Mouse (Mus musculus): ENCODE data around the gene 9330161L09Rik. TPM values are rescaled to one million over a fixed set of nuclear protein-coding genes. Genes with fewer than 3 reads are reported as not detected.

Gene 9330161L09Rik
- total RNA-seq, 2 experiments from 2014 or later = 2.1 to 2.8 TPM

- intact Hi-C loops (cut with DNase I) = no loop called here
- peak; percentile 68 to 73 for DNase-seq (ENCODE audit: low spot score in 2 of 2)
Measured at GRCm38 (mm10) chr12:103391098-103391497, 16.5 kb downstream of the 9330161L09Rik start.

- intact Hi-C loops (cut with DNase I) = no loop called here
Measured at GRCm38 (mm10) chr12:103389982-103390381, 17.6 kb downstream of the 9330161L09Rik start.

GRCm38 (mm10) chr12:103389348-103389727 is 18.3 kb downstream of the 9330161L09Rik start:
- intact Hi-C loops (cut with DNase I) = no loop called here

More at GRCm38 (mm10) chr12:103389982-103390381, 17.6 kb downstream of the 9330161L09Rik start:
- DNase-seq (ENCODE audit: low spot score in 2 of 2) = no peak

GRCm38 (mm10) chr12:103388505-103389347 is 18.9 kb downstream of the 9330161L09Rik start, which contains the start of gene Otub2:
TSS of gene Otub2 (plus strand) at chr12:103388682.
- intact Hi-C loops (cut with DNase I) = no loop called here
- peak; percentile 98 for DNase-seq (ENCODE audit: low spot score in 2 of 2)

More at GRCm38 (mm10) chr12:103389348-103389727, 18.3 kb downstream of the 9330161L09Rik start:
- no peak for DNase-seq (ENCODE audit: low spot score in 2 of 2)

- intact Hi-C loops (cut with DNase I) = no loop called here
- DNase-seq (ENCODE audit: low spot score in 2 of 2) = no peak
Measured at GRCm38 (mm10) chr12:103380226-103380625, 27.4 kb downstream of the 9330161L09Rik start.

- intact Hi-C loops (cut with DNase I) = no loop called here
- DNase-seq (ENCODE audit: low spot score in 2 of 2) = peak; percentile 60 to 67
Measured at GRCm38 (mm10) chr12:103376774-103377173, 30.8 kb downstream of the 9330161L09Rik start.

- intact Hi-C loops (cut with DNase I) = no loop called here
- peak; percentile 68 to 80 for DNase-seq (ENCODE audit: low spot score in 2 of 2)
Measured at GRCm38 (mm10) chr12:103376124-103376523, 31.5 kb downstream of the 9330161L09Rik start.

GRCm38 (mm10) chr12:103373530-103374236 is 33.9 kb downstream of the 9330161L09Rik start:
- intact Hi-C loops (cut with DNase I) = no loop called here
- DNase-seq (ENCODE audit: low spot score in 2 of 2) = no peak

- intact Hi-C loops (cut with DNase I) = no loop called here
- peak; percentile 51 to 52 for DNase-seq (ENCODE audit: low spot score in 2 of 2)
Measured at GRCm38 (mm10) chr12:103371711-103372110, 35.9 kb downstream of the 9330161L09Rik start.

- no peak for DNase-seq (ENCODE audit: low spot score in 2 of 2)
- intact Hi-C loops (cut with DNase I) = no loop called here
Measured at GRCm38 (mm10) chr12:103370861-103371260, 36.8 kb downstream of the 9330161L09Rik start.

GRCm38 (mm10) chr12:103368777-103369176 is 38.8 kb downstream of the 9330161L09Rik start:
- DNase-seq (ENCODE audit: low spot score in 2 of 2) = no peak
- intact Hi-C loops (cut with DNase I) = no loop called here

GRCm38 (mm10) chr12:103368326-103368669 is 39.3 kb downstream of the 9330161L09Rik start:
- DNase-seq (ENCODE audit: low spot score in 2 of 2) = no peak
- intact Hi-C loops (cut with DNase I) = no loop called here

GRCm38 (mm10) chr12:103367620-103368325 is 39.8 kb downstream of the 9330161L09Rik start:
- intact Hi-C loops (cut with DNase I) = no loop called here
- peak; percentile 58 to 74 for DNase-seq (ENCODE audit: low spot score in 2 of 2)

- intact Hi-C loops (cut with DNase I) = no loop called here
Measured at GRCm38 (mm10) chr12:103367171-103367570, 40.4 kb downstream of the 9330161L09Rik start.

GRCm38 (mm10) chr12:103362336-103362735 is 45.3 kb downstream of the 9330161L09Rik start:
- intact Hi-C loops (cut with DNase I) = no loop called here
- DNase-seq (ENCODE audit: low spot score in 2 of 2) = no peak

More at GRCm38 (mm10) chr12:103367171-103367570, 40.4 kb downstream of the 9330161L09Rik start:
- DNase-seq (ENCODE audit: low spot score in 2 of 2) = no peak

- DNase-seq (ENCODE audit: low spot score in 2 of 2) = no peak
Measured at GRCm38 (mm10) chr12:103361539-103362307, 45.9 kb downstream of the 9330161L09Rik start.

GRCm38 (mm10) chr12:103360812-103361211 is 46.8 kb downstream of the 9330161L09Rik start:
- no peak for DNase-seq (ENCODE audit: low spot score in 2 of 2)
- intact Hi-C loops (cut with DNase I) = no loop called here

More at GRCm38 (mm10) chr12:103361539-103362307, 45.9 kb downstream of the 9330161L09Rik start:
- intact Hi-C loops (cut with DNase I) = no loop called here

- intact Hi-C loops (cut with DNase I) = no loop called here
- DNase-seq (ENCODE audit: low spot score in 2 of 2) = peak in 1 of 2 experiments; percentile 29
Measured at GRCm38 (mm10) chr12:103358951-103359801, 48.4 kb downstream of the 9330161L09Rik start.

Measured in left cerebral cortex, postnatal 36 days (tissue).